Mouse (Mus musculus) erythroblast, embryonic 14.5 days (primary cell): ENCODE results near the gene Zfhx3.

ENCODE experiments used
- GATA1 ChIP-seq: IDR thresholded peaks from 2 replicates; pipeline ENCODE4 v1.6.1; 2012; ENCODE audit warnings: low read length, inconsistent platforms, mixed read lengths
- TAL1 ChIP-seq: IDR thresholded peaks from 3 replicates; pipeline ENCODE4 v1.6.1; 2012; ENCODE audit warnings: low read length, inconsistent platforms, mixed read lengths

DNA sequence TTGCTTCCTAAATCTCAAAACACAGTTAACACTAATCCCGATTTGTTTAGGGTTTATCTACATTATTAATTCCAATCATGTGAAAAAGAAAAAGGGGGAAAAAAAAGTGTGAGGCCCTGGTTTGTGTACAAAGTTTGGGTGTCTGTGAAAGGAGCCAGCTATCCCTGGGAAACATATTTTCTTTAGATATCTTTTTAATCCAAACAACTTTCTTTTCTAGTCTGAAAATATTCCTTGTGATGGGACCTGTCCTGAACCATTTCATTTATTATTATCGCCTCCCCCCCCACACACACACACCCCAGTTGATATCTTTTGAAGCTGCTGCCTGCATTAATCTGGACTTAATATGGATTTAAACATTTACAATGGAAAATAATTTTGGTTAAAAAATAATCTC is 670.8 kb downstream of the Zfhx3 start:
- TF ChIP-seq GATA1 = no peak
- TF ChIP-seq TAL1 = no peak
